24 mouse cellular contexts compared by ENCODE assay signal in the genomic region with DNA sequence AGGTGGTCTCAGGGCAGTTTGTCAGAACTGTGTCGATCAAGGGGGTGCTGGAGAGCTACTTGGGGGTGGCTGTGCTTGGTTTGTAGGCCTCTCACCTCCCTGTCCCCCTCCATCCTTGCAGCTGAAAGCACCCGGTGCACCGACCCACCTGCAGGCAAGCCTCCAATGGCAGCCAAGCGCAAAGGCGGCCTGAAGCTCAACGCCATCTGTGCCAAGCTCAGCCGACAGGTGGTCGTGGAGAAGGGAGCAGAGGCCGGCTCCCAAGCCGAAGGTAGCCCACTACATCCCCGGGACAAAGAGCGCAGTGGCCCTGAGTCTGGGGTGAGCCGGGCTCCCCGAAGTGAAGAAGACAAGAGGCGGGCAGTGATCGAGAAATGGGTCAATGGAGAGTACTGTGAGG.
DNase-seq lines count a peak whose midpoint lies in the region; ATAC-seq and TF ChIP-seq lines count a peak whose summit lies in the region.
"Had no signal": no experiment of that assay in that cellular context is flagged by ENCODE, and none has a peak within 500 bp of the region (broad histone marks: within the 10 kb centered on the region; RNA-seq: fewer than 3 reads in every experiment).

No protein-coding gene starts in this region.

- H3K27ac ChIP-seq in heart, embryonic 14.5 days (replicated peaks in 1 of 2; ENCODE audit: control insufficient read depth in 1 of 2, insufficient read depth in 1 of 2, low read depth in 2 of 2, low read length in 2 of 2): peak overlapping the region; percentile 42 to 88; a peak in 3 of 4 replicates
- H3K27ac ChIP-seq in kidney, adult 2 months (ENCODE audit: insufficient read depth, low read depth, low read length): 0 out of 2 replicates have a peak overlapping the region, but pooled peaks have one; percentile 2
- H3K27ac ChIP-seq in stomach, embryonic 16.5 days (ENCODE audit: low read length): 0 out of 2 replicates have a peak overlapping the region, but pooled peaks have one; percentile 30
- H3K27ac ChIP-seq in stomach, postnatal 0 days (replicated peaks): no peak overlapping the region
- H3K27ac ChIP-seq: embryonic facial prominence, embryonic 10.5 days; embryonic facial prominence, embryonic 15.5 days; forebrain, embryonic 12.5 days; liver, embryonic 14.5 days; midbrain, embryonic 13.5 days had no signal

- no peak for TF ChIP-seq POLR2A in kidney, adult 2 months (IDR thresholded peaks at IDR 0.05; ENCODE audit: low read depth, low read length)

- peak; percentile 63 to 69 for DNase-seq in cerebellum, postnatal 10 days
- no peak for DNase-seq in cerebellum, adult 18-20 months
- DNase-seq in heart, adult 11 months: no peak
- DNase-seq in kidney, adult 2 months: no peak
- no peak for DNase-seq in kidney, postnatal 36 days
- no peak for DNase-seq in stomach, postnatal 0 days (ENCODE audit: low spot score)
- DNase-seq: adrenal gland, adult 2 months; cerebellum, adult 2 months; forebrain, postnatal 0 days; kidney, postnatal 4 days; liver; lung, embryonic 14.5 days; retina, postnatal 1 day; right cerebral cortex, postnatal 14 days; thymus, postnatal 14 days had no signal

- no peak for TF ChIP-seq EP300 in stomach, postnatal 0 days (optimal IDR thresholded peaks at IDR 0.05)

- H3K4me3 ChIP-seq in heart, embryonic 14.5 days (ENCODE audit: control insufficient read depth in 1 of 2, insufficient read depth in 1 of 2, low read depth in 1 of 2, low read length in 2 of 2): no peak overlapping the region
- no peak overlapping the region for H3K4me3 ChIP-seq in kidney, adult 2 months (ENCODE audit: insufficient read depth, low read depth, low read length)
- H3K4me3 ChIP-seq in stomach, embryonic 16.5 days (replicated peaks; ENCODE audit: low read length): no peak overlapping the region
- H3K4me3 ChIP-seq in stomach, postnatal 0 days (ENCODE audit: low read depth, low read length): no peak overlapping the region
- H3K4me3 ChIP-seq: embryonic facial prominence, embryonic 10.5 days; embryonic facial prominence, embryonic 15.5 days; forebrain, embryonic 12.5 days; midbrain, embryonic 13.5 days had no signal

- peaks cover 21% of the 10 kb centered on the region for H3K36me3 ChIP-seq in heart, embryonic 14.5 days (ENCODE audit: control insufficient read depth, insufficient read depth, low read length)
- H3K36me3 ChIP-seq in kidney, adult 2 months (ENCODE audit: control insufficient read depth, insufficient read depth, low read length): no peaks in the 10 kb centered on the region
- 0 out of 2 replicates have a peak, but pooled peaks cover 5% of the 10 kb centered on the region for H3K36me3 ChIP-seq in stomach, embryonic 16.5 days (ENCODE audit: control insufficient read depth, insufficient read depth, low read length)
- H3K36me3 ChIP-seq in stomach, postnatal 0 days (ENCODE audit: control insufficient read depth, insufficient read depth, low read length): peaks cover 7% of the 10 kb centered on the region; the same call in 1 of the 2 replicates
- H3K36me3 ChIP-seq: embryonic facial prominence, embryonic 15.5 days; forebrain, embryonic 12.5 days; midbrain, embryonic 13.5 days had no signal

- TF ChIP-seq CTCF in kidney, adult 2 months (conservative IDR thresholded peaks at IDR 0.05; ENCODE audit: insufficient read depth, insufficient read length, low read depth, low read length): no peak
- TF ChIP-seq CTCF in stomach, postnatal 0 days (IDR thresholded peaks at IDR 0.05; ENCODE audit: low read depth): no peak

- H3K9me3 ChIP-seq in heart, embryonic 14.5 days (ENCODE audit: control insufficient read depth, low read length): no peaks in the 10 kb centered on the region
- no peaks in the 10 kb centered on the region for H3K9me3 ChIP-seq in stomach, embryonic 16.5 days (replicated peaks; ENCODE audit: control insufficient read depth, low read length)
- H3K9me3 ChIP-seq in stomach, postnatal 0 days (ENCODE audit: control insufficient read depth, low read length): no peaks in the 10 kb centered on the region
- H3K9me3 ChIP-seq: embryonic facial prominence, embryonic 10.5 days; embryonic facial prominence, embryonic 15.5 days; forebrain, embryonic 12.5 days; midbrain, embryonic 13.5 days had no signal

- H3K9ac ChIP-seq in heart, embryonic 14.5 days (ENCODE audit: low read length): peak overlapping the region; percentile 59; the same call in 1 of the 2 replicates
- no peak overlapping the region for H3K9ac ChIP-seq in stomach, embryonic 16.5 days (ENCODE audit: low read length)
- no peak overlapping the region for H3K9ac ChIP-seq in stomach, postnatal 0 days (ENCODE audit: low read length)
- H3K9ac ChIP-seq: embryonic facial prominence, embryonic 15.5 days; forebrain, embryonic 12.5 days; forebrain, postnatal 0 days; liver, embryonic 14.5 days; lung, embryonic 14.5 days; midbrain, embryonic 13.5 days had no signal

- ATAC-seq in heart, embryonic 14.5 days (ENCODE audit: insufficient number of reproducible peaks, insufficient read depth, low FRiP score, low read depth): no peak
- no peak for ATAC-seq in stomach, embryonic 16.5 days (ENCODE audit: insufficient read depth, low FRiP score)
- ATAC-seq in stomach, postnatal 0 days (ENCODE audit: low FRiP score, low TSS enrichment): no peak
- ATAC-seq: activated CD4-positive, CD25-positive, alpha-beta regulatory T cell, adult 4 months; forebrain, postnatal 0 days; hindbrain, embryonic 16.5 days; midbrain, embryonic 13.5 days had no signal

- H3K27me3 ChIP-seq in heart, embryonic 14.5 days (ENCODE audit: control insufficient read depth, insufficient read depth, low read length): no peaks in the 10 kb centered on the region
- no peaks in the 10 kb centered on the region for H3K27me3 ChIP-seq in kidney, adult 2 months (replicated peaks; ENCODE audit: control insufficient read depth, insufficient read depth, low read length)
- H3K27me3 ChIP-seq in stomach, embryonic 16.5 days (ENCODE audit: control insufficient read depth, insufficient read depth, low read length): 0 out of 2 replicates have a peak, but pooled peaks cover 4% of the 10 kb centered on the region
- no peaks in the 10 kb centered on the region for H3K27me3 ChIP-seq in stomach, postnatal 0 days (ENCODE audit: control insufficient read depth, insufficient read depth, low read length)

- peaks cover 55 to 83% of the 10 kb centered on the region in 2 experiments for H3K4me1 ChIP-seq in heart, embryonic 14.5 days (ENCODE audit: control insufficient read depth in 2 of 2, insufficient read depth in 2 of 2, low read length in 2 of 2)
- H3K4me1 ChIP-seq in kidney, adult 2 months (ENCODE audit: control insufficient read depth, insufficient read depth, low read length): peaks cover 32% of the 10 kb centered on the region
- H3K4me1 ChIP-seq in stomach, embryonic 16.5 days (ENCODE audit: control insufficient read depth, insufficient read depth, low read length): peaks cover 40% of the 10 kb centered on the region
- H3K4me1 ChIP-seq in stomach, postnatal 0 days (replicated peaks; ENCODE audit: control insufficient read depth, insufficient read depth): peaks cover 5% of the 10 kb centered on the region

- H3K4me2 ChIP-seq in heart, embryonic 14.5 days (ENCODE audit: low read length): no peak overlapping the region
- H3K4me2 ChIP-seq in stomach, embryonic 16.5 days (ENCODE audit: low read depth, low read length): no peak overlapping the region
- H3K4me2 ChIP-seq in stomach, postnatal 0 days (replicated peaks; ENCODE audit: low read depth): no peak overlapping the region
- H3K4me2 ChIP-seq: embryonic facial prominence, embryonic 15.5 days; forebrain, embryonic 12.5 days; lung, embryonic 14.5 days; midbrain, embryonic 13.5 days had no signal

- 87% methylated on average over 16 of the region's 16 CpGs for WGBS in heart, embryonic 14.5 days
- WGBS in kidney, adult 2 months: 82% methylated on average over 16 of the region's 16 CpGs
- WGBS in stomach, embryonic 16.5 days: 91% methylated on average over 16 of the region's 16 CpGs
- 92% methylated on average over 16 of the region's 16 CpGs for WGBS in stomach, postnatal 0 days

Comparison
In these comparisons a context has a peak if more than half of its experiments do, and no peak if none do; other contexts are left out.
1. DNase-seq: peak in cerebellum, postnatal 10 days (2 of 2); none in cerebellum, adult 18-20 months (0 of 2), heart, adult 11 months (single experiment), kidney, adult 2 months (single experiment), kidney, postnatal 36 days (0 of 2) and stomach, postnatal 0 days (single experiment).